Mouse (Mus musculus) granulocyte monocyte progenitor cell, adult 5-6 weeks (primary cell): ENCODE data around the gene Snx29. TPM values are rescaled to one million over a fixed set of nuclear protein-coding genes. Genes with fewer than 3 reads are reported as not detected.
A peak's percentile ranks its signal among the peaks of the same experiment; 100 is the strongest.
"Not testable (repeated sequence)": the region's sequence is repeated elsewhere in the genome, so short reads cannot be mapped to it uniquely, and the experiment has no call there.

Experiments used
- ATAC-seq: replicated peaks from 2 replicates; pipeline ENCODE4 v1.8.0; 2016; ENCODE audit warnings: mild to moderate bottlenecking, moderate TSS enrichment, inconsistent platforms; ENCODE audit not compliant: poor library complexity, severe bottlenecking
- total RNA-seq, 2 experiments: library from RNA; stranded (forward) in 1 of 2; stranded (reverse) in 1 of 2; fragments of 200-712, 200-1000 nt in 1 of 2; fragments of >200 nt in 1 of 2; fragmentation: Nextera tagmentation in 1 of 2; gene quantifications; 2 replicates each; pipeline ENCODE4 v1.2.3; 2014 to 2017

Gene Snx29
- total RNA-seq (2014; fragmentation: Nextera tagmentation): 14.1 and 21.2 TPM in 2 replicates
- 7.8 and 10.8 TPM in 2 replicates for total RNA-seq (2017)

DNA sequence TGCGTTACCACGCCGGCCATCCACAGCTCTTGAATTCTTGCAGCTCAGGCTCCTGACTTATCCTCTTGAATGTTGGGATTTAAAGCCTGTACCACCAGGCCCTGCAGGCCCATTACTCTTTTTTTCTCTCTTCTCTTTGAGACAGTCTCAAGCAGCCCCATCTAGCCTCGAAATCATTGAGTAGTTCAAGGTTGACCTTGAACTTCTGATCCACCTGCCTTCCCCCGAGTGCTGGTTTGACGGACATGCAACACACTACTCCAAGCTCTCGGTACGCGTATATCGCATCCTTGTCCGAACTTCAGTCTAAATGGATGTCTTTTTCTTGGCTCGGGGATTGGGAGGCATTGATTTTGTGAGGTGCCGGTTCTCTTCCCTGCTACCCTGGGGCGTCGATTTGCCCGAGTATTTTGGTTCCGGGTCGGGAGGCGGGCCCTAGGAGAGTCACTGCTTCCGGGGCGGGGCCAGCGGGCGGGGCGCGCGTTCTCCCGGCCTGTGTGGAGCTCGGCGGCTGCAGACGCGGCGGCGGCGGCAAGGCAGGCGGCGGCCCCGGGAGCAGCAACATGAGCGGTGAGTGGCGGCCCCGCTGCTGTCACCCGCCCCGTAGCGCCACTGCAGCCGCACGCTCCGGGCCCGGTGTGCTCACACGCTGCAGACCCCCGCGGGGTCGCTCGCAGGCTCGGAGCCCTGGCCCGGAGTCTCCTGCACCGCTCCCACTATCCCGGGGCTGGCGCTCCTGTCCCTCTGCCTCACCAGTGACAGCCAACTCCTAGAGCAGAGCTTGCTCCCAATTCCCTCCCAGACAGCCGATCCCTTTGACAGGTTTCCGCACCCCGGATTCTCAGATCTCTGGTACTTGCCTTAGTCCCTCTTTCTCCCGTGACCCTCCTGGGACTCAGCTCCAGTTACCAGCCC, at the start of gene Snx29:
Gene Snx29, plus strand, starts transcription at position 500 of the 915 bp plus-strand sequence.
- ATAC-seq: peak; percentile 85

- ATAC-seq: no peak
Measured at GRCm38 (mm10) chr16:11276888-11277287, 45.8 kb upstream of the Snx29 start.

DNA sequence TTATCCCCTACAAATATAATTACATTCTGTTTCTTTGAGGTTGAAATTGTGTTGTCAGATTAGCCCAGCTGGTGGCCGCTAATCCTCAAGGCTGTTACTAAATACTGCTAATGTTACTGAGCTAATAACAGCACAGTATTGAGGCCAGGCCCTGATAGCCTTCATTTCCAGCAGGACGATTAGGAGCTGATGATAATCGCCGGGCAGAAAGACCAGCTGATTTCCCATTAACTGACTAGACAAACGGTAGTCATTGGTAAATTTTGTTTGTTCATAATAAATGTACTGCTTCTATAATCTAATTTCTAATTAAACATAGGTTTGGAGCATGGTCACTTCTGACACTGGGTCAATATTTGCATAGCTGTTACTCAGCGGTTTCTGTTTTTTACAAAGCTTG, 43.9 kb upstream of the Snx29 start:
- no peak for ATAC-seq

GRCm38 (mm10) chr16:11282655-11283232, 40.0 kb upstream of the Snx29 start:
- ATAC-seq: peak; percentile 66

GRCm38 (mm10) chr16:11284881-11285280, 37.8 kb upstream of the Snx29 start:
- ATAC-seq: no peak

DNA sequence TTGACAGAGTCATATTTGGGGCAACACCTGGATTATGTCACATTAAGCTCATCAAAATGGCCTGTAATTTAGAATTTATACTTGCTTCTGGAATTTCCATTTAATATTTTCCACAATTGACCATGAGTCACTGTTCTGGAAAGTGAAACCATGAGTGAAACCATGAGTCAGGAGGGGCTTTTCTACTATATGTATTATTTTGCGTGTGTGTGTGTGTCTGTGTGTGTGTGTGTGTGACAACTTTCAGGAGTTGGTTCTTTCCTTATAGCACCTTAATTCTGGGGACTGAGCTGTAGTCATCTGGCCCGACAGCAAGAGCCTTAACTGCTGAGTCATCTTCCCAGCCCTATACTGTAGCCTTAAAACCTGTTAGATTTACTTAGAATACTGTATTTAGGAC, 36.8 kb upstream of the Snx29 start:
- ATAC-seq: peak; percentile 22; the same call in 1 of the 2 replicates

DNA sequence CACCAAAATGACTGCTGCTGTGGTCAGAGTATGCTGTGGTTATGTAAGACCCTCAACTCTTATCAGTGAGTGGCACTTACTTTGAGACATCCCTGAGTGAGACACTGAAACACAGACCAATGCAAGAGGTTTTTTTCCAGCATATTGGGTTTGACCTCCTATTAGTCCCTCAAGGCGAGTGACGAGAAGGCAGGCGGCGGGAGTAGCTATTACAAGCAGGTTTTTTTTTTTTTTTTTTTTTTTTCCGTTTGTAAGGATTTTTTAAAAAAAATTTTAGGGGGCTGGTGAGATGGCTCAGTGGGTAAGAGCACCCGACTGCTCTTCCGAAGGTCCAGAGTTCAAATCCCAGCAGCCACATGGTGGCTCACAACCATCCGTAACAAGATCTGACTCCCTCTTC, 33.8 kb upstream of the Snx29 start:
- ATAC-seq: not testable (repeated sequence)

DNA sequence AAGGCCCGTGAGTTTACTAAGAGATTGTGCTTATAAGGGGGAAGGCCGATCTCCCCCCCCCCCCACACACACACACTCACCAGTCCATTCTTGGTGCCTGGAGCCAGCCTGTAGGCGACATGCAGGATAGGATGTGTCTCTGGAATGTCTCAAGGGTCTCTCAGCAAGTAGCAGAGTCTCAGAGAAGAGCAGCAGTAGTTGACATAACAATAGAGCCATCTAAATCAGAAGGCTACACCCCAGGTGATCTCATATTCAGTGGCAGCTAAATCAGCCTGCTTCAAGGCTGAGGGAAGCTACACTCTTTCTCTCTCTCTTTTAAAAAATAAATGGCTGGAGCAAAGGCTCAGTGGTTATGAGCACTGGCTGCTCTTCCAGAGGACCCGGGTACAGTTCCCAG, 27.1 kb upstream of the Snx29 start:
- not testable (repeated sequence) for ATAC-seq

GRCm38 (mm10) chr16:11297700-11298099, 25.0 kb upstream of the Snx29 start:
- ATAC-seq: peak; percentile 67

GRCm38 (mm10) chr16:11303741-11304140, 19.0 kb upstream of the Snx29 start:
- no peak for ATAC-seq

GRCm38 (mm10) chr16:11305531-11305930, 17.2 kb upstream of the Snx29 start:
- no peak for ATAC-seq

- no peak; the same call in 1 of the 2 replicates for ATAC-seq
Measured at GRCm38 (mm10) chr16:11313512-11313911, 9.2 kb upstream of the Snx29 start, which contains the start of gene Tnfrsf17. Tnfrsf17 (plus strand) TSS chr16:11313812.

DNA sequence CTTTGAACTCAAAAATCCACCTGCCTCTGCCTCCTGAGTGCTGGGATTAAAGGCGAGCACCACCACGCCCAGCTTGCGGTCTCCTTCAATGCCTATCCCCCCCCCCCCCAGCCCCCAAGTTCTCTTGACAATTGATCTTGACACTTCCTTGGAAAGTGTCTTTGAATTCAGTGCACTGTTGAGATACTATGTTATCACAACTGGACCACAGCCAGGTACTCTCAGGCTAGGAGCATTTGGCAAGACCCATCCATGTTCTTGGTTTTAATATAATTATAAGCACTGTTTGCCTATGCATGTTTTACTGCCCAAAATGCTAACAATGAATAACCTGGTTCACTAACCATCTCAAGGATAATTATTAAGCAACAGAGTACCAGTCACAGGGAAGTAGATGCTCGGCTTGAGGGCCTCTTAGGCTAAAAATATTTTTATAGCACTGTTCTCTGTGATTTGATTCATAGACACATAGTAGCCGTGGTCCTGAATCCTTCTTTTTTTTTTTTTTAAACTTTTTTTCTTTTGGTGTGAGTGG, 6.9 kb upstream of the Snx29 start:
- no peak for ATAC-seq

- ATAC-seq: no peak
Measured at GRCm38 (mm10) chr16:11316748-11317147, 6.0 kb upstream of the Snx29 start.

DNA sequence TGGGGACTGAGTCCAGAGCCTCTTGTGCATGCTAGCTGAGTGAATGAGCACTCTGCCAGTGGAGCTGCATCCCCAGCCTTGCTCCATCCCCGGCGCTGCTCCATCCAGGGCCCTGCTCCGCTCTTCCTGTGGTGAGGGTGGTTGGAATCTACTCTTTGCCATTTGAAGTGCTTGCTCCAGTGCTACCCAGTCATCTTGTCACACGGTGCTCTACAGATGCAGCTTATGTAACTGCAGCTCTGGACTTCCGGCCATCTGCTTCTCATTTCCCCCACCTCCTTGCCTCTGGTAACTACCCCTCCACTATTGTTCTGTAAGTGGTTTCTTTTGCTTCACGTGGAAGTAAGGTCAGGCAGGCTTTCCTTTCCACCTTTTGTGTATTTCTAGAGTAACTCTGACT, 5.4 kb upstream of the Snx29 start:
- peak; percentile 96 for ATAC-seq

DNA sequence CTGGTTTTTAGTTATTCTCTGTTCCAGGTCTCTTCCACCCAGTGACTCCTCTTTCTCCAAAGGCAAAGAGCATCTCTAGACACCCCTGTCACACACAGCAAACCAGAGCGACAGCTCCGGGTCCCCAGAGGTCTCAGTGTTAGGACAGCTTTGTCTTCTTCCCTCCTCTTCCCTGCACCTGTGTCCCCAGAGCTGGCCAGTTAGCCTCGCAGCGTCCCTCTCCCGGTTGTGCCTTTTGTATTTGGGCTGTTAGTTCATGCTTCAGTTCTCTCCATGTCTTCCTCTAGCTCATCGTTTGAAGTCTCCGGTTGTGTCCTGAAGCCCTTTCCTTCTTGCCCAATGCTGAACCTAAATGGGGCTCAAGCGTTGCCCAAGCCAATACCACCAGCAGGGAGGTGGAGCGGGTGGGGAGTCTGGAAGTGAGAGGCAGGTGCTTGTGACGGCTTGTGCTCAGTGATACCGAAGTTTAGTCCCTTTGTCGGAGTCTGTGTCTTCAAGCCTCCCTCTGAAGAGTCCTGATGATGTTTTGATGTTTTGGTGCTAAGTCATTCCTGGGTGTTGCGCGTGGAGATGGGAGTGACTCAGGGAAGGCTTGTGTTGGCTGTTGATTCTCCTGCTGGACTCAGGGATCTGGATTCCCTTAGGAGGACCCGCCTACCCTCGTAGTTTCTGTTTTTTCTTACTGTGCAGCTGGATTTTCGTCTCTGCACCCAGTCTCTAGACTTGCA, 780 bp downstream of the Snx29 start:
- peak; percentile 82 for ATAC-seq

DNA sequence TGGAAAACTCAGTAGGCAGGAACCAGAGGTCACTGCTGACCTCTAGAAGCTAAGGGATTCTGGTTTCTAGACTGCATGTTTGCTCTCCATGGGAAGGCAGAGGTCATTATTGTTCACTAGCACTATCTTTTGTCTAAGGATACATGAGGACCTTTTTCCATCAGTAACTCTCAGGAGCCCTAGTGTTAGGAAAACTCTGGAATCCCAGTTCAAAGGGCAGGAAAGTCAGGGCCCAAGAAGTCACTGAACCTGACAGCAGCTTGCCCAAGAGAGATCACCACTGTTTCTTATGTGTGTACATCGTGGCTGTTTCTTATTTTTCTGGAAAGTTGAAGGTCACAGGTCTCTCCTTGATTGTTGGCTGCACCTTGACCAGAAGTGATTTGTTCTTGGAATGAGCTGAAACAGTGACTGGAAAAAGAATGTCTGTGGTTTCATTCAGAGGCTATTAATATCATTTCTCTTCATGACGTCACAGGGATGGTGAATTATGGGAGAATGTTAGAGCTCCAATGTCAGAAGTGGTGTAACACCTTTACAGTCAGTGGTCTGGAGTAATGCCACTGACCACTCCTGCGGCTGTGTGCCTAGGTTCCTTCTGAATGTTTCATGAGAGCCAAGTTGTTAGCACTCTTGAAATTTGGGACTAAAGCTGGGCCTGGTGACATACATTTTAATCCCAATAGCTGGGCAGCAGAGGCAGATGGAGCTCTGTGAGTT, 7.5 kb downstream of the Snx29 start:
- no peak for ATAC-seq

DNA sequence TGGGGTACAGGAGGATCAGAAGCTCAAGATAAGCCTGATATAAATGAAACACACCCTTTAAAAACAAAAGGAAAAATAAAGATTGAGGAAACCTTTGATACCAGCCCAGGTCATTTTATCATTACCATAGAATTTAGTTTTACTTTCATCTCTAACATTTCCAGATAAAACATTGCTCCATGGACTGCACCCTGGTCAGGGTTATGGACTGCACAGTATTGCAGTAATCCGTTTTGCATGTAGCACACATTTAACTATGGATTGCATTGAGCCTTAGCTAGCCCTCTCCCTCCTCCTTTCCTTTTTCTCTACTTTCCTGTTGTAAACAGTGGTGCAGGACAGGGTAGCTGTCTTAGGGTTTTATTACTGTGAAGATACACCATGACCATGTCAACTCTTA, 8.3 kb downstream of the Snx29 start:
- no peak for ATAC-seq

DNA sequence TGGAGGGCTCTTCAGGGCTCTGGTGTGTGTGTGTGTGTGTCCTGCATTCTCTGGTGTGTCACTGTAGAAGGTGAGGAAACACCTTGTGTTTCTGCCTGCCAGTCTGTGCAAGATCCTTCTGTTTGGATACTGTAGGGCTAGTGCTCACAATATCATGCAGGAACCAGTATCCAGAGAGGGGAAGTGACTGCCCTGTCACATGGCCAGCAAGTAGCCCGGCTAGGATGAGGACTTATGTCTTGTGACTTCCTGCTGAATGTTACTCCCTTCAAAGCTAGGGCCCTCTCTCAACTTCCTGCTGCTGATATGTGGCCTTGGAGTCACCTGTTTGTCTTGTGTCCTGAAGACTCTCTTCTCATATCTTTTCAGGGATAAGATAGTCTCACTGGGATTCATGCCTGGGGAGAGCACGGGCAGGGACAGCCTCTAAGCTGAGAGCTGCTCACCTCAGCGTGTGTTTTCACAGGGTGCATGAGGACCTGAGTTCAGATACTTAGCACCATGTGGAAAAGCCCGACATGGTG, 20.6 kb downstream of the Snx29 start:
- peak; percentile 97 for ATAC-seq

- ATAC-seq: no peak
Measured at GRCm38 (mm10) chr16:11351903-11352302, 29.2 kb downstream of the Snx29 start.
